Mouse (Mus musculus): ENCODE results near the gene Gm10999. TPM values are rescaled to one million over a fixed set of nuclear protein-coding genes. Genes with fewer than 3 reads are reported as not detected.
"Not testable (repeated sequence)": the region's sequence is repeated elsewhere in the genome, so short reads cannot be mapped to it uniquely, and the experiment has no call there.

The Gm10999 gene
- not detected in 3 replicates for total RNA-seq (2017)

DNA sequence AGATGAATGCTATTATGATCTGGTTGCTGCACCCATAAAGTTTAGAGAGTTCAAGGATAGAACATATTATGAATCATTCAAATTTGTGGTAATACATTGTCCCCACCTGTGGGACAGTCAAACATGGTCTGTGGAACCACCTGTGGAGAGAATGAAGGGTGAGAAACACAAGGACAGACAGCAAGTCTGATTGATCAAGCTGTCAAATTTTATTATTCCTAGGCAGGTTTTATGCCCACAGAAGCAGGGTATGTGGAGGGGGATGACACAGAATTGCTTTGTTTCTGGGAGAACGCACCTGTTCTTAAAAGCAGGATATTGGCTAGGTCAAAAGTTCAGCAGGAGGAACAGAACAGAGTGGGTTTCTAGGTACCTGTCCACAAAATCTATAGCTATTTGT, at the start of gene Gm10999:
Gene Gm10999, minus strand, starts transcription at position 101 of the 400 bp plus-strand sequence.
- no peak for ATAC-seq (replicated peaks; ENCODE audit: insufficient number of reproducible peaks, low FRiP score, low TSS enrichment, poor library complexity, severe bottlenecking)

DNA sequence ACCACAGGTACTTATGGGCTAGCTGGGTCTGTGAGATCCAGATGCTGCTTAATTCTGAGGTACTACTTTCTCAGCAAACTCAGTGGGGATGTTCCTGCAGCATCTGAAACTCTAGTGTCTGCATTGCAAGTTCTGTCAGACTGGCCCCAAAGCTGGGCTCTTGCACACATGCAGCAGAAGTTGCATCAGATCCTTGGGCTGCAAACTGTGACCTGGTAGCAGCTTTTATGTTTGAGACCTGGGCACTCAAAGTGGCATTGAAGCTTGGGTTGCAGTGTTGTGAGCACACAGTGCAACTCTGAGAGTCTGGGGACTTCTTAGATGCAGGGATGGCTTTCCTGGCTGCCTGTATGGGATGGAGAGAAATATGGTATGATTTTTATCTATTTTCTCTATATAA, 2.0 kb upstream of the Gm10999 start:
- no peak for ATAC-seq (replicated peaks; ENCODE audit: insufficient number of reproducible peaks, low FRiP score, low TSS enrichment, poor library complexity, severe bottlenecking)

- not testable (repeated sequence) for ATAC-seq (replicated peaks; ENCODE audit: insufficient number of reproducible peaks, low FRiP score, low TSS enrichment, poor library complexity, severe bottlenecking)
Measured at GRCm38 (mm10) chr8:129115761-129116160, 15.7 kb downstream of the Gm10999 start.

Other genes with a start within 250 kb of the Gm10999 start
- 0.29 TPM in 1 of 3 replicates, not detected in the others for gene Ccdc7a, start 66.1 kb downstream of the Gm10999 start, total RNA-seq (2017)
- gene Ccdc7b, start 64.5 kb downstream of the Gm10999 start, total RNA-seq (2017): not detected in 3 replicates
- gene 2610044O15Rik8, start 102.7 kb upstream of the Gm10999 start, total RNA-seq (2017): 8.9 to 23.5 TPM (median 23.3 TPM) in 3 replicates

All from monocyte, adult 5-6 weeks (primary cell).